Mouse (Mus musculus) ES-Bruce4 (cell line): ENCODE data around the gene Apol10a.
"Not testable (repeated sequence)": the region's sequence is repeated elsewhere in the genome, so short reads cannot be mapped to it uniquely, and the experiment has no call there.

Experiments
- CTCF ChIP-seq: IDR thresholded peaks from one replicate; pipeline ENCODE4 v1.8.1; 2011; ENCODE audit warnings: low read depth, low read length
- EP300 ChIP-seq: IDR thresholded peaks from 2 replicates; pipeline ENCODE4 v1.6.1; 2011; ENCODE audit warnings: low read depth, low read length; ENCODE audit not compliant: insufficient read depth
- POLR2A ChIP-seq: IDR thresholded peaks from one replicate; pipeline ENCODE4 v1.8.1; 2011; ENCODE audit warnings: low read length; ENCODE audit not compliant: insufficient read depth

GRCm38 (mm10) chr15:77539221-77539620 lies 62.4 kb downstream of the Apol10a start:
- TF ChIP-seq CTCF, POLR2A, EP300: not testable (repeated sequence)
